Mouse (Mus musculus) kidney, adult 2 months (tissue): Measurements from ENCODE around the gene Tmem95.

Source experiments
- CTCF ChIP-seq: fragments of 200-500 bp; conservative IDR thresholded peaks from 2 replicates; pipeline ENCODE4 v1.5.1; 2011; ENCODE audit warnings: low read depth, mild to moderate bottlenecking, control low read depth, low read length, moderate library complexity, mixed read lengths; ENCODE audit not compliant: insufficient read depth, insufficient read length
- POLR2A ChIP-seq: fragments of 200-500 bp; IDR thresholded peaks from one replicate; pipeline ENCODE4 v1.6.1; 2011; ENCODE audit warnings: low read depth, low read length, control low read depth

- TF ChIP-seq CTCF (no peak), POLR2A (no peak)
Measured at GRCm38 (mm10) chr11:69911701-69912100, 33.9 kb upstream of the Tmem95 start.
